Mouse (Mus musculus): ENCODE data around the gene Anxa6.
"Not testable (repeated sequence)": the region's sequence is repeated elsewhere in the genome, so short reads cannot be mapped to it uniquely, and the experiment has no call there.

- not testable (repeated sequence) for TF ChIP-seq GATA1 (IDR thresholded peaks at IDR 0.05; ENCODE audit: borderline replicate concordance, low read length); FLI1 (IDR thresholded peaks at IDR 0.05; ENCODE audit: low read length)
These were observed 75.5 kb downstream of the Anxa6 start for GRCm38 (mm10) chr11:54957708-54958107.

All from megakaryocyte, embryonic 14.5 days (primary cell).